25 mouse cellular contexts compared by ENCODE assay signal in genomic region chr1:193251386-193251785, GRCm38 (mm10). TPM values are rescaled to one million over a fixed set of nuclear protein-coding genes. Genes with fewer than 3 reads are reported as not detected.
DNase-seq lines count a peak whose midpoint lies in the region; ATAC-seq and TF ChIP-seq lines count a peak whose summit lies in the region.
"Had no signal": no experiment of that assay in that cellular context is flagged by ENCODE, and none has a peak within 500 bp of the region (broad histone marks: within the 10 kb centered on the region; RNA-seq: fewer than 3 reads in every experiment).

No protein-coding gene starts in this region.

- H3K36me3 ChIP-seq in heart, adult 2 months (ENCODE audit: control insufficient read depth, insufficient read depth, low read length): no peaks in the 10 kb centered on the region
- no peaks in the 10 kb centered on the region for H3K36me3 ChIP-seq in liver, adult 2 months (ENCODE audit: control insufficient read depth, insufficient read depth, low read length)
- no peaks in the 10 kb centered on the region for H3K36me3 ChIP-seq in lung, postnatal 0 days (ENCODE audit: insufficient read depth, low read length)
- H3K36me3 ChIP-seq: embryonic facial prominence, embryonic 15.5 days; forebrain, embryonic 15.5 days; heart, embryonic 10.5 days; hindbrain, embryonic 10.5 days; midbrain, embryonic 10.5 days; neural tube, embryonic 13.5 days had no signal

- WGBS in heart, adult 2 months: 56% methylated on average over 7 of the region's 7 CpGs
- 55% methylated on average over 7 of the region's 7 CpGs for WGBS in liver, adult 2 months
- 73% methylated on average over 7 of the region's 7 CpGs for WGBS in lung, postnatal 0 days

- H3K9me3 ChIP-seq in lung, postnatal 0 days (ENCODE audit: low read length): no peaks in the 10 kb centered on the region
- H3K9me3 ChIP-seq: embryonic facial prominence, embryonic 15.5 days; forebrain, embryonic 15.5 days; heart, embryonic 10.5 days; hindbrain, embryonic 10.5 days; midbrain, embryonic 10.5 days; neural tube, embryonic 13.5 days had no signal

- TF ChIP-seq EP300 in heart, adult 2 months (IDR thresholded peaks at IDR 0.05; ENCODE audit: insufficient read depth, low read depth, low read length): 0 out of 2 replicates have a peak, but pooled peaks have one; percentile 27
- no peak for TF ChIP-seq EP300 in lung, postnatal 0 days (IDR thresholded peaks at IDR 0.05)

- ATAC-seq in lung, postnatal 0 days: no peak
- ATAC-seq: forebrain, embryonic 15.5 days; hindbrain, postnatal 0 days; intestine, embryonic 16.5 days; midbrain, embryonic 16.5 days had no signal

- H3K4me1 ChIP-seq in heart, adult 2 months (ENCODE audit: control insufficient read depth, insufficient read depth, low read length): peaks cover 2% of the 10 kb centered on the region
- no peaks in the 10 kb centered on the region; the same call in 1 of the 2 replicates for H3K4me1 ChIP-seq in liver, adult 2 months (ENCODE audit: control insufficient read depth, insufficient read depth, low read length)
- peaks cover 3% of the 10 kb centered on the region; the same call in 1 of the 2 replicates for H3K4me1 ChIP-seq in brown adipose tissue, adult 24 weeks (ENCODE audit: control insufficient read depth, insufficient read depth, insufficient read length, low read length)
- H3K4me1 ChIP-seq in lung, postnatal 0 days (ENCODE audit: insufficient read depth, low read depth, low read length): no peaks in the 10 kb centered on the region
- H3K4me1 ChIP-seq: hindbrain, embryonic 10.5 days; midbrain, embryonic 10.5 days had no signal

- H3K9ac ChIP-seq in heart, adult 2 months (ENCODE audit: low read depth, low read length): no peak overlapping the region
- H3K9ac ChIP-seq in liver, adult 2 months (ENCODE audit: low read depth, low read length): no peak overlapping the region
- no peak overlapping the region for H3K9ac ChIP-seq in lung, postnatal 0 days (replicated peaks; ENCODE audit: low read depth)
- H3K9ac ChIP-seq: embryonic facial prominence, embryonic 15.5 days; forebrain, embryonic 15.5 days; neural tube, embryonic 13.5 days had no signal

- no peak overlapping the region for H3K4me3 ChIP-seq in heart, adult 2 months
- H3K4me3 ChIP-seq in liver, adult 2 months (ENCODE audit: insufficient read depth, low read depth, low read length): no peak overlapping the region
- no peak overlapping the region for H3K4me3 ChIP-seq in brown adipose tissue, adult 24 weeks (ENCODE audit: insufficient read depth, low read depth, low read length)
- no peak overlapping the region for H3K4me3 ChIP-seq in lung, postnatal 0 days (ENCODE audit: low read depth, low read length)
- H3K4me3 ChIP-seq: embryonic facial prominence, embryonic 15.5 days; forebrain, embryonic 15.5 days; heart, embryonic 10.5 days; hindbrain, embryonic 10.5 days; midbrain, embryonic 10.5 days; myocyte; neural tube, embryonic 13.5 days had no signal

- no peaks in the 10 kb centered on the region; the same call in 1 of the 2 replicates for H3K27me3 ChIP-seq in heart, adult 2 months (ENCODE audit: control insufficient read depth, insufficient read depth, low read length)
- no peaks in the 10 kb centered on the region for H3K27me3 ChIP-seq in liver, adult 2 months (ENCODE audit: control insufficient read depth, insufficient read depth, low read length)
- no peaks in the 10 kb centered on the region for H3K27me3 ChIP-seq in lung, postnatal 0 days (replicated peaks; ENCODE audit: insufficient read depth, low read length)
- H3K27me3 ChIP-seq: embryonic facial prominence, embryonic 15.5 days; forebrain, embryonic 15.5 days; neural tube, embryonic 13.5 days had no signal

- no peaks in the 10 kb centered on the region; the same call in 1 of the 2 replicates for H3K79me2 ChIP-seq in heart, adult 2 months (replicated peaks; ENCODE audit: control insufficient read depth, insufficient read depth, low read length)
- H3K79me2 ChIP-seq in liver, adult 2 months (ENCODE audit: control insufficient read depth, insufficient read depth, low read length): no peaks in the 10 kb centered on the region

- intact Hi-C loops in heart, adult 2 months (cut with DNase I): no loop called here

- TF ChIP-seq POLR2A in heart, adult 2 months (IDR thresholded peaks at IDR 0.05; ENCODE audit: insufficient read depth, low read depth, low read length): no peak
- no peak for TF ChIP-seq POLR2A in liver, adult 2 months (IDR thresholded peaks at IDR 0.05; ENCODE audit: extremely low read depth, insufficient read depth, low read length)

- no peak overlapping the region for H3K4me2 ChIP-seq in lung, postnatal 0 days (replicated peaks; ENCODE audit: low read depth, low read length)
- H3K4me2 ChIP-seq: embryonic facial prominence, embryonic 15.5 days; forebrain, embryonic 15.5 days; neural tube, embryonic 13.5 days had no signal

- H3K27ac ChIP-seq in heart, adult 2 months: no peak overlapping the region; the same call in 1 of the 2 replicates
- no peak overlapping the region for H3K27ac ChIP-seq in liver, adult 2 months (replicated peaks; ENCODE audit: insufficient read depth, low read depth, low read length)
- peak overlapping the region; percentile 47; the same call in 1 of the 2 replicates for H3K27ac ChIP-seq in brown adipose tissue, adult 24 weeks (replicated peaks; ENCODE audit: low read depth, low read length)
- H3K27ac ChIP-seq in lung, postnatal 0 days (ENCODE audit: low read length): no peak overlapping the region
- H3K27ac ChIP-seq: embryonic facial prominence, embryonic 15.5 days; forebrain, embryonic 15.5 days; heart, embryonic 10.5 days; hindbrain, embryonic 10.5 days; hindbrain, postnatal 0 days; midbrain, embryonic 10.5 days; neural tube, embryonic 13.5 days had no signal

- DNase-seq in heart, adult 2 months: no peak
- no peak for DNase-seq in heart, adult 8-10 months (ENCODE audit: low spot score)
- DNase-seq in liver, adult 2 months (ENCODE audit: extremely low read depth, low read depth, low spot score): peak; percentile 88
- DNase-seq in liver: no peak
- DNase-seq in kidney, postnatal 36 days: peak; percentile 73 to 84
- DNase-seq in cerebellum, adult 11 months: no peak
- DNase-seq in lung, postnatal 0 days (ENCODE audit: low spot score): no peak
- DNase-seq: cerebellum, adult 9-11 months; gastrocnemius, postnatal 14 days; lung, postnatal 10 days; retina, postnatal 1 day; right cerebral cortex, postnatal 25 days; spleen, adult 18-20 months; thymus, postnatal 14 days had no signal

- no peak for TF ChIP-seq CTCF in heart, adult 2 months (IDR thresholded peaks at IDR 0.05)
- no peak for TF ChIP-seq CTCF in liver, adult 2 months (IDR thresholded peaks at IDR 0.05; ENCODE audit: low read depth, low read length)
- TF ChIP-seq CTCF in lung, postnatal 0 days (IDR thresholded peaks at IDR 0.05): no peak

RNA-seq across cellular contexts. Expression of gene Hsd11b1, which starts 12.5 kb away (rescaled TPM):
- total RNA-seq in heart, adult 2 months (2021): 10 to 100 TPM; 10.5 to 15.1 TPM
- 18.8 and 20.9 TPM in 2 replicates for polyA plus RNA-seq in heart, adult 2 months (2012; rRNA removed)
- 10 to 100 TPM in 2 of 4 experiments, 1 to 10 TPM in 2; 9.4 to 17.3 (median 12.4) TPM for total RNA-seq in heart, adult 8-10 months (2022)
- total RNA-seq in liver, adult 2 months (2014; rRNA removed): 807 and 1,077 TPM in 2 replicates
- 826 and 1,028 TPM in 2 replicates for polyA plus RNA-seq in liver, adult 2 months (2012; rRNA removed)
- polyA plus RNA-seq in brown adipose tissue, adult 24 weeks (2012; ENCODE audit: insufficient read depth, insufficient read length, missing spikeins): 219 and 423 TPM in 2 replicates
- polyA plus RNA-seq in lung, postnatal 0 days (2015; fragmentation: Nextera tagmentation; extraction: Ambion mirVana): 184 and 200 TPM in 2 replicates
- polyA plus RNA-seq: hindbrain, embryonic 10.5 days; neural tube, embryonic 13.5 days had no signal

RNA-seq across cellular contexts. Expression of gene G0s2, which starts 21.6 kb away (rescaled TPM):
- 10 to 100 TPM; 44.8 to 57.9 TPM for total RNA-seq in heart, adult 2 months (2021)
- 200 and 229 TPM in 2 replicates for polyA plus RNA-seq in heart, adult 2 months (2012; rRNA removed)
- total RNA-seq in heart, adult 8-10 months (2022): 10 to 100 TPM; 54.6 to 72.1 (median 63.9) TPM
- 78.0 and 106 TPM in 2 replicates for total RNA-seq in liver, adult 2 months (2014; rRNA removed)
- polyA plus RNA-seq in liver, adult 2 months (2012; rRNA removed): 179 and 444 TPM in 2 replicates
- 473 and 1,174 TPM in 2 replicates for polyA plus RNA-seq in brown adipose tissue, adult 24 weeks (2012; ENCODE audit: insufficient read depth, insufficient read length, missing spikeins)
- polyA plus RNA-seq in lung, postnatal 0 days (2015; fragmentation: Nextera tagmentation; extraction: Ambion mirVana): 185 and 216 TPM in 2 replicates

RNA-seq across cellular contexts. Expression of gene Lamb3, which starts 43.9 kb away (rescaled TPM):
- total RNA-seq in heart, adult 2 months (2021): 10 to 100 TPM; 11.4 to 11.9 TPM
- polyA plus RNA-seq in heart, adult 2 months (2012; rRNA removed): 9.2 and 11.1 TPM in 2 replicates
- total RNA-seq in heart, adult 8-10 months (2022): 10 to 100 TPM; 10.7 to 16.0 (median 11.5) TPM
- total RNA-seq in liver, adult 2 months (2014; rRNA removed): 1.7 and 2.0 TPM in 2 replicates
- polyA plus RNA-seq in liver, adult 2 months (2012; rRNA removed): 1.6 and 2.4 TPM in 2 replicates
- 6.8 and 10.4 TPM in 2 replicates for polyA plus RNA-seq in brown adipose tissue, adult 24 weeks (2012; ENCODE audit: insufficient read depth, insufficient read length, missing spikeins)
- 62.8 and 63.1 TPM in 2 replicates for polyA plus RNA-seq in lung, postnatal 0 days (2015; fragmentation: Nextera tagmentation; extraction: Ambion mirVana)

RNA-seq across cellular contexts. Expression of gene Traf3ip3, which starts 49.9 kb away (rescaled TPM):
- 1 to 10 TPM in 1 of 2 experiments, under 1 TPM in 1; 0.94 to 2.7 TPM for total RNA-seq in heart, adult 2 months (2021)
- polyA plus RNA-seq in heart, adult 2 months (2012; rRNA removed): 1.9 and 2.2 TPM in 2 replicates
- total RNA-seq in heart, adult 8-10 months (2022): 1 to 10 TPM in 2 of 4 experiments, under 1 TPM in 2; 0.63 to 1.3 (median 0.96) TPM
- 0.65 and 0.67 TPM in 2 replicates for total RNA-seq in liver, adult 2 months (2014; rRNA removed)
- polyA plus RNA-seq in liver, adult 2 months (2012; rRNA removed): 0.21 and 0.88 TPM in 2 replicates
- not detected in 2 replicates for polyA plus RNA-seq in brown adipose tissue, adult 24 weeks (2012; ENCODE audit: insufficient read depth, insufficient read length, missing spikeins)
- 3.0 and 3.6 TPM in 2 replicates for polyA plus RNA-seq in lung, postnatal 0 days (2015; fragmentation: Nextera tagmentation; extraction: Ambion mirVana)

Comparison
In these comparisons a context has a peak if more than half of its experiments do, and no peak if none do; other contexts are left out.
1. DNase-seq: peak in liver, adult 2 months (single experiment) and kidney, postnatal 36 days (2 of 2); none in heart, adult 2 months (0 of 2), heart, adult 8-10 months (single experiment), liver (single experiment), cerebellum, adult 11 months (single experiment) and lung, postnatal 0 days (single experiment).